Mouse (Mus musculus) embryonic facial prominence, embryonic 15.5 days (tissue): ENCODE measurements at regions not wholly inside any gene's neighbourhood (a gene's known extent, or its start where the extent isn't known, plus 50 kb on each side); places are given as distances from the start of the nearest gene placed in this dataset.
"Not testable (repeated sequence)": the region's sequence is repeated elsewhere in the genome, so short reads cannot be mapped to it uniquely, and the experiment has no call there.

ENCODE experiments used
- ATAC-seq: fragments of 200-750 bp; cut with Nextera tagmentation; 2 replicates; pipeline ENCODE4 v1.8.0; 2017; ENCODE audit warnings: low read depth, moderate TSS enrichment; ENCODE audit not compliant: insufficient number of reproducible peaks, low FRiP score, low TSS enrichment
- H3K27ac ChIP-seq: fragments of 300-500 bp; sonication (generic); replicated peaks from 2 replicates; pipeline ENCODE4 v1.5.1; 2015; ENCODE audit warnings: mild to moderate bottlenecking, inconsistent platforms
- H3K27me3 ChIP-seq: fragments of 300-500 bp; sonication (generic); 2 replicates; pipeline ENCODE4 v1.6.1; 2015; ENCODE audit warnings: inconsistent platforms
- H3K36me3 ChIP-seq: fragments of 300-500 bp; sonication (generic); 2 replicates; pipeline ENCODE4 v1.6.1; 2015; ENCODE audit warnings: mild to moderate bottlenecking, inconsistent platforms
- H3K4me1 ChIP-seq: fragments of 300-500 bp; sonication (generic); 2 replicates; pipeline ENCODE4 v1.6.1; 2015; ENCODE audit warnings: inconsistent platforms
- H3K4me2 ChIP-seq: fragments of 300-500 bp; sonication (generic); replicated peaks from 2 replicates; pipeline ENCODE4 v1.6.1; 2015; ENCODE audit warnings: mild to moderate bottlenecking, inconsistent platforms
- H3K4me3 ChIP-seq: fragments of 300-500 bp; sonication (generic); replicated peaks from 2 replicates; pipeline ENCODE4 v1.5.1; 2015; ENCODE audit warnings: mild to moderate bottlenecking, inconsistent platforms
- H3K9ac ChIP-seq: fragments of 300-500 bp; sonication (generic); 2 replicates; pipeline ENCODE4 v1.6.1; 2015; ENCODE audit warnings: inconsistent platforms
- H3K9me3 ChIP-seq: fragments of 300-500 bp; sonication (generic); replicated peaks from 2 replicates; pipeline ENCODE4 v1.6.1; 2016; ENCODE audit warnings: inconsistent platforms
- WGBS: fragments of 180-500 bp; shearing (Covaris S2); methylation state at CpG from one replicate; pipeline ENCODE4 v1.1.7; 2015; 5-methylcytosine and 5-hydroxymethylcytosine counted together

DNA sequence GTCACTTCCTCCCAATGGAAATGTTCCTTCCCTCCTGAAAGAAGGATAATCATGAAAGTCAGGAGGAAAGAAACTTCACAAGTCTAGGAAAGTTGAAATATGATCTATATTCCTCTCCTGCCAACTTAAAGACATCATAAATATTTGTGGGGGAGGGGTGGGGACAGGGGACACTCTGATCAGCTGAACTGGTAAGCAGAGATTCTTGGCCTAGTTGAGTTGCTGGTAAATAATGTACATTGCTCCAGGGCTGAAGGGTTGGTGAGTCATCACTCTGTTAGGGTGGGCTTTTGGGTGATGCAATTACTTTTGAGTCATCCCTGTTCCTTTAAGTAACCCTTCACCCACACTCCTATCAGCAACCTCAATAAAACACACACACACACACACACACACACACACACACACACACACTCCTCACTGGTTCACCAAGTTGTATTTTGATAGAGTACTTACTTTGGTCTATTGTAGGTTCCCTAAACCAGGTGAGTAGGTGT lies 56.0 kb downstream of the Ccdc71l start:
- no peaks in the 10 kb centered on the region for H3K4me1 ChIP-seq
- no peak overlapping the region for H3K4me3 ChIP-seq
- ATAC-seq, result no peak
- no peak overlapping the region for H3K27ac ChIP-seq
- H3K36me3 ChIP-seq, result no peaks in the 10 kb centered on the region
- no peak overlapping the region for H3K4me2 ChIP-seq
- H3K9me3 ChIP-seq, result no peaks in the 10 kb centered on the region
- H3K9ac ChIP-seq, result no peak overlapping the region
- no peaks in the 10 kb centered on the region for H3K27me3 ChIP-seq

DNA sequence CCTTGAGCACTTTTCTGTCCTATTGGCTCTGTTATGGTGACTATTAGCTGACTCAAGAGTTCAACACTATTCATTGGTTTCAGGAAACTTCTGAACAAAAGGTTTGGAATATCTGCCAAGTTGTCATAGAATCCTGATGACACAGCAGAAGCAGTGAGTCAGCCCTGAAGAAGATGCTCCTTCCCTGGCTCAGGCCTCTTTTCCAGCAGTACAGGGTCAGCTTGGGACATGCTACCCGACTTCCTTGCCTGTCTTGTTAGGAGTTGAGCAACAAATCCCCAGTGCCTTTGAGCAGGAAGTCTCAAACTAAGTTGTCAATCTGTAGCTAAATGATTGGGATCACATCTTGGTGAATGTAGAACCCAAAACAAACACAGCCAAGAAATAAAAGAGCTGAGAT lies 56.6 kb downstream of the Ccdc71l start:
- H3K27me3 ChIP-seq, result no peaks in the 10 kb centered on the region
- no peak overlapping the region for H3K9ac ChIP-seq
- no peak overlapping the region for H3K27ac ChIP-seq
- no peaks in the 10 kb centered on the region for H3K9me3 ChIP-seq
- WGBS, result 29% methylated on average over 1 of the region's 1 CpGs
- ATAC-seq, result no peak
- H3K4me1 ChIP-seq, result no peaks in the 10 kb centered on the region
- no peak overlapping the region for H3K4me3 ChIP-seq
- no peaks in the 10 kb centered on the region for H3K36me3 ChIP-seq
- H3K4me2 ChIP-seq, result no peak overlapping the region

DNA sequence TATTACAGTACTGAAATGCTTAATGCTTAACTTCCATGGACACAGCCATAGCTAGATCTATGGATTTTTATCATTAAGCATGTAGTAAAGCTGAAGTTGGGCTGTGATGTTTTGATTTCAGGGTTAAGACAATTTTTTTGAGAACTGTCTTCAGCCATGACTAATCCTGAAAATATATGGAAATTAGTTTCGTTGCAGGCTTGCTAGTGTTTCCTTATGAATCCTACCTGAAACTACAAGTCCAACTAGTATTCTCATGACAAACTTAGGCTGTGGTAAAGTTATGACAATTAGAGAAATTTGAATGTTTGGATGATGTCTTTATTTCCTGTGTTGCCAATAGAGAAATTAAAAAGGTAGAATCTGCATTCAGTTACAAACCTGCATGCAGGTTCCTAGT lies 59.7 kb downstream of the Ccdc71l start:
- no peak overlapping the region for H3K9ac ChIP-seq
- no peaks in the 10 kb centered on the region for H3K27me3 ChIP-seq
- no peak overlapping the region for H3K27ac ChIP-seq
- ATAC-seq, result no peak
- H3K36me3 ChIP-seq, result no peaks in the 10 kb centered on the region
- H3K4me3 ChIP-seq, result no peak overlapping the region
- H3K9me3 ChIP-seq, result no peaks in the 10 kb centered on the region
- H3K4me1 ChIP-seq, result no peaks in the 10 kb centered on the region
- WGBS, result 56% methylated on average over 1 of the region's 1 CpGs
- no peak overlapping the region for H3K4me2 ChIP-seq

DNA sequence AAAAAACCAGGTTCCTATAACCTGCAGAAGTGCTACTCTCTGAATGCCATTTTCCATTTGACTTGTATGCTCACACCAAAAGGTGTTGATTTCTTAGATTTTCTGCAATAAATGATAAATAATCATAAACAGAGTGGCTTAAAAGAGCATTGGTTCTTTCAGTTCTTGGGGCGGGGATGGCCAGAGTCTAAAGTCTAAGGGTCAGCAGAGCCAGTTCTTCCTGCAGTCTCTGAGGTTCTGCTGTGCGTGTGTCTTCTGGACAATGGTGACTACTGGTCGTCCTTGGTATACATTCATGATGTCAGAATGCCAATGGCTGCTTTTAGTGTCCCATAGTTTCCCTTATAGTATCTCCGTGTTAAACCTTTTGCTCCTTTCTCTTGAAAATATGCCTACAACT lies 66.3 kb downstream of the Ccdc71l start:
- no peak overlapping the region for H3K4me3 ChIP-seq
- no peak overlapping the region for H3K27ac ChIP-seq
- no peak overlapping the region for H3K4me2 ChIP-seq
- no peak overlapping the region for H3K9ac ChIP-seq
- no peak for ATAC-seq
- H3K4me1 ChIP-seq, result no peaks in the 10 kb centered on the region
- H3K9me3 ChIP-seq, result no peaks in the 10 kb centered on the region
- 83% methylated on average over 4 of the region's 4 CpGs for WGBS
- H3K36me3 ChIP-seq, result no peaks in the 10 kb centered on the region
- no peaks in the 10 kb centered on the region for H3K27me3 ChIP-seq

DNA sequence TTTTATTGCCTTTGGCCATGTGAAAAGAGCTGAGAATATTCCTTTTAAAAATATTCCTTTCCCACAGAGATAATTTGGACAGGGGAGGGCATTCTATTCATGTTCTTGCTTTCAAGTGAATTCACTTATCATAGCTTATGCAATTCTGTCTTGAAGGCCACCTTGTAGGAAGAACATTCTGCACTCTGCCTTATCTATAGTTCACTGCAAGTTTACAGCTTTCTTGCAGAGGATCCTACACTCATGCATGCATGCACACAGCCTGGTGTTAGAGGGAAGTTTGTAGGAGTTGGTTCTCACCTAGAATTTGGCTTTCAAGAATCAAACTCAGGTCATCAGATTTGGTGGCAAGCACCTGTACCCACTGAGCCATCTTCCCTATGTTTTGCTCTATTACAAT lies 67.4 kb downstream of the Ccdc71l start:
- ATAC-seq, result no peak
- Histone ChIP-seq H3K9ac (no peak overlapping the region), H3K36me3 (no peaks in the 10 kb centered on the region), H3K4me1 (no peaks in the 10 kb centered on the region), H3K9me3 (no peaks in the 10 kb centered on the region), H3K27ac (no peak overlapping the region), H3K4me3 (no peak overlapping the region), H3K4me2 (no peak overlapping the region), H3K27me3 (no peaks in the 10 kb centered on the region)

DNA sequence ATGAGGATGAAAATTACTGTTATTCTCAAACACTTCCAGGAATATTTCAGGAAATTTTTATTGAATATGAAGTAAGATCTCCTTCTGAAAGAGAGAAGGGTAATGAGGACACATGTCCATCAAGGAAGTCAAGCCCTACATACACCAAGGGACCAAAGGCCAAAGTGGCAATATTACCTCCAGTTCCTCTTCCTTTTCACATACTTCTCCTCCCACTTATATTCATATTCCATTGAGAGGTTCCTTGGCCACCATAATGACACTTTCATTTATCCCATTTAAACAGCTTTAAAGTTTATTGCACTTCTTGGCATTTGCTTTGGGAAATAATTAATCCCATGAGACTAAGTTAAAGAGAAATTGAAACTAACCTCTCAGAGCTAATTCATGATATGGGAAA lies 70.9 kb downstream of the Ccdc71l start:
- Histone ChIP-seq H3K9ac (no peak overlapping the region), H3K4me1 (no peaks in the 10 kb centered on the region), H3K4me3 (no peak overlapping the region), H3K36me3 (no peaks in the 10 kb centered on the region), H3K27me3 (no peaks in the 10 kb centered on the region), H3K4me2 (no peak overlapping the region), H3K9me3 (no peaks in the 10 kb centered on the region), H3K27ac (no peak overlapping the region)
- ATAC-seq, result no peak

DNA sequence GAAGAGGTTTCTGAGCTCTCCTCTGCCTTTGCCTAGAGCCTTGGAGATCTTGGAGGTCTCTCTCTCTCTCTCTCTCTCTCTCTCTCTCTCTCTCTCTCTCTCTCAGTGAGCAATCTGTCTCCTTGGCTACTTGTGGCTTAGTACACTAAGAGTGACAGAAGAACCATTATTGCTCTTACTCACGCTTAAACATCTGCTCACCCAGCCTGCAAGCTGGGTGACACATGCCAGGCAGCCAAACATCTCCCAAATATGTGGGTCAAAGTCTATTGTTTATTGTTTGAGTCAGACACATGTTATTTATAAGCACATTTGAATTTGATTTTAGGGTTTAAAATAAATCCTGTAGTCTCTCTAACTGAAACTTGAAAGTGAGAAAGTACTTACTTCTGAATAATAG lies 72.7 kb downstream of the Ccdc71l start:
- Histone ChIP-seq H3K4me1 (no peaks in the 10 kb centered on the region), H3K4me3 (no peak overlapping the region), H3K4me2 (no peak overlapping the region), H3K9me3 (no peaks in the 10 kb centered on the region), H3K27me3 (no peaks in the 10 kb centered on the region), H3K27ac (peak overlapping the region; percentile 44; the same call in 1 of the 2 replicates), H3K36me3 (no peaks in the 10 kb centered on the region), H3K9ac (no peak overlapping the region)
- no peak for ATAC-seq
- WGBS, result 22% methylated on average over 1 of the region's 1 CpGs

DNA sequence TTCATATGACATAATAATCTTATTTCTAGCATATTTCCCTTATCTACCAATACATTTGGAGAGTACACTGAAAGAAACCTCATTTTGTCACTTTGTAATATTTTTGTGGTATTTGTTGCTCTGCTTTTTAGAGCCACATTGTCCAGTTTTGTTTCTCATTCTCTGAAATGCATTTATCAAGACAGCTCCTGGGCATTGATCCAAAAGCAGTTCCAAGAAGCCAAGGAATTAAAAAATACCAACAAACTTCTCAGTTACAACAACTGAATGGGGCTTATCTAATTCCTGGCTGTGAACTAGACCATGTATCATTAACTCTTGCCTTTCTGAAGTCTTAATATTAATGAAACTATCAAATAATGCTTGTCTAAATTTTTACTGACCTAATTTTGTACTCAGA lies 76.3 kb downstream of the Ccdc71l start:
- Histone ChIP-seq H3K36me3 (no peaks in the 10 kb centered on the region), H3K27me3 (no peaks in the 10 kb centered on the region), H3K4me3 (no peak overlapping the region), H3K4me2 (no peak overlapping the region), H3K9me3 (no peaks in the 10 kb centered on the region), H3K27ac (no peak overlapping the region), H3K9ac (no peak overlapping the region), H3K4me1 (no peaks in the 10 kb centered on the region)
- ATAC-seq, result no peak

DNA sequence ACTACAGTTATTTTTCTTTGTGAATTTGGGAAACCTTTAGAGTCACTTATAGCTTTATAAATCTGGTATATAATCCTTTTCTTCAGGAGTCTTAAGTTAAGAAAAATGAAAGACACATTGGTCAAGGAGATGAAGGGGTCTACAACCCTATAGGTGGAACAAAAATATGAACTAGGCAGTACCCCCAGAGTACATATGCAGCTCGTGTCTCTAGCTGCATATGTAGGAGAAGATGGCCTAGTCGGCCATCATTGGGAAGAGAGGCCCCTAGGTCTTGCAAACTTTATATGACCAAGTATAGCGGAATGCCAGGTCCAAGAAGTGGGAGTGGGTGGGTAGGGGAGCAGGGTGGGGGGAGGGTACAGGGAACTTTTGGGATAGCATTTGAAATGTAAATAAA lies 76.7 kb downstream of the Ccdc71l start:
- not testable (repeated sequence) for H3K4me3 ChIP-seq, H3K27ac ChIP-seq, H3K9ac ChIP-seq, H3K4me1 ChIP-seq, H3K4me2 ChIP-seq, H3K9me3 ChIP-seq, H3K36me3 ChIP-seq, ATAC-seq, H3K27me3 ChIP-seq
- WGBS, result 85% methylated on average over 3 of the region's 3 CpGs

DNA sequence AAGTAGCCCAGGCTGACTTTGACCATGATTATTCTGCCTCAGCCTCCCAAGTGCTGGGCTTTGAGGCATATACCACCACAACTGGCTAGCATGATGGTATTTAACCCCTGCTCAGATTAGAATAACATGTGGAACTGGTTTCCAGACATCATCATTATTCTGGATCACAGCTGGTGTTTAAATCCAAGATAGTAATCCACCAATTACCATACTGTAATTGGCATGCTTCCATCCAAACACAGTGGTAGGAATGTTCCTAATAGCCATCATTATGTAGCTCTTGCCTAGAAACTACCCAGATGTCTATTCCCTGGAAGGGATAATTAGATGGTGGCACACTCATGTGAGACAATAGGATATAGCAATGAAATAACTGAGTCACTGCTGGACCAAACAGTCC lies 77.4 kb downstream of the Ccdc71l start:
- no peak overlapping the region for H3K4me2 ChIP-seq
- no peaks in the 10 kb centered on the region for H3K9me3 ChIP-seq
- H3K4me3 ChIP-seq, result no peak overlapping the region
- no peaks in the 10 kb centered on the region for H3K4me1 ChIP-seq
- no peak overlapping the region for H3K9ac ChIP-seq
- no peak overlapping the region for H3K27ac ChIP-seq
- H3K27me3 ChIP-seq, result no peaks in the 10 kb centered on the region
- no peak for ATAC-seq
- no peaks in the 10 kb centered on the region for H3K36me3 ChIP-seq

DNA sequence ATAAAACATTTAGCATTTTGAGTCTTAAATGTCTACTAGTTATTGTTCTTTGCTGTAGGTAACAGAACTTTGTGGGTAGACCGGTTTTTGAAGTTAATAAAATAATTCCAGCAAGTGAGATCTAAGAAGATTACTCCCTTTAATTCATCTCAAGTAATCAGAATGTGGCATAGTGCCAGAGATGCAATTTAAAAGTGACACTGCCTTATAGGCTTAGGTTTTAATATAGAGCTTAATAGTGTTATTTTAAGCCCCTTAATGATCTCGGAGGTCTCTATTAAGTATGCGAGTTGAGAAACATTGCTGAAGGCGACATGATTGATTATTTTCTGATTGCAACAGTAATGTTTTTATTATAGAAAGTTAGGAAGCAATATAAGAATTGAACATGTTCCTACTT lies 78.3 kb downstream of the Ccdc71l start:
- Histone ChIP-seq H3K4me1 (no peaks in the 10 kb centered on the region), H3K27me3 (no peaks in the 10 kb centered on the region), H3K9ac (no peak overlapping the region), H3K4me2 (no peak overlapping the region), H3K27ac (no peak overlapping the region), H3K9me3 (no peaks in the 10 kb centered on the region), H3K4me3 (no peak overlapping the region), H3K36me3 (no peaks in the 10 kb centered on the region)
- ATAC-seq, result no peak
- 67% methylated on average over 4 of the region's 4 CpGs for WGBS

DNA sequence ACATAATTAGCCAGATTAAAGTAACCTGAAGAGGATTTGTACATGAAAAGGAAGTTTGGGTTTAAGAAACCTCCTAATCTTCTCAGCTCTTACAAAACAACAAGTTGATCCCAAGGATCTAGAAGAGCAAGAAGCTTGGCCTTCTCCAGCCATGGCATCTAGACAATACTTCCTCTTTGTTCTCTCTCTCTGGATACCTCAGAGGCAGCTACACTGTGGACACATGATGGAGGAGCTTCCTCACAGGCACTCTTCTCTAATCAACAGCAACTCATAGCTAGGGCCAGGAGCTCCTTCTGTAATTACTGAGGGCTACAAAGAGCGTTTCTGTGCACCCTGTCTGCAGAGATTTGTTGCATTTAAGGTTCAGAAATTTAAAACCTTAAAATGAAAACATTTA lies 79.9 kb downstream of the Ccdc71l start:
- no peak overlapping the region for H3K4me3 ChIP-seq
- no peak for ATAC-seq
- no peaks in the 10 kb centered on the region for H3K36me3 ChIP-seq
- H3K4me1 ChIP-seq, result no peaks in the 10 kb centered on the region
- WGBS, result 74% methylated on average over 1 of the region's 1 CpGs
- H3K9me3 ChIP-seq, result no peaks in the 10 kb centered on the region
- no peak overlapping the region for H3K9ac ChIP-seq
- no peak overlapping the region for H3K4me2 ChIP-seq
- H3K27ac ChIP-seq, result no peak overlapping the region
- no peaks in the 10 kb centered on the region for H3K27me3 ChIP-seq
